Mouse (Mus musculus): ENCODE data around the gene Mup22.
"Not testable (repeated sequence)": the region's sequence is repeated elsewhere in the genome, so short reads cannot be mapped to it uniquely, and the experiment has no call there.

The Mup22 gene

DNA sequence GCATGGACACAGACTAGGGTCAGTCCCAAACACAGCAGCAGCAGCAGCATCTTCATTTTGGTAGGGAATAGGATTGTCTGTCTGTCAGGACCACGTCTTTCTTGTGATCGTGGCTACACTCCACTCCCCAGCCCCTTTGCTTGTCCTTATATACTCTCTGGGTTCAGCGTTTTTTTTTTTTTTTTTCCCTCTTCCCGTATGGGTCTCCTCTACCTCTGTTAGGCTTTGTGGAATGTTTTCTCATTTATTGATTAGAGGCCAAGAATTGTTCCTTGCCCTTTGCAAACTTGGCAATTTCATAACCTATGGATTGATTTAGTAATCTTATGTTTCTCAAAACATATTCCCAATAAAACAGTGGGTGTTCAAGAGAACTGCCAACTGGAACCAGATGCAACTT lies at the start of gene Mup22:
TSS of gene Mup22 (minus strand) at position 101 of the 400 bp plus-strand sequence.
- not testable (repeated sequence) for DNase-seq (ENCODE audit: low spot score in 2 of 2)

GRCm38 (mm10) chr4:60840889-60841288 lies 19.6 kb upstream of the Mup22 start:
- DNase-seq (ENCODE audit: low spot score in 2 of 2), result not testable (repeated sequence)
